Mouse (Mus musculus) midbrain, postnatal 0 days (tissue): ENCODE results near the gene 4930562C15Rik. TPM values are rescaled to one million over a fixed set of nuclear protein-coding genes. Genes with fewer than 3 reads are reported as not detected.
A peak's percentile ranks its signal among the peaks of the same experiment; 100 is the strongest.

Experiments used
- ATAC-seq: fragments of 200-750 bp; cut with Nextera tagmentation; 2 replicates; pipeline ENCODE4 v1.8.0; 2017; ENCODE audit warnings: moderate number of reproducible peaks, mild to moderate bottlenecking, moderate TSS enrichment, moderate library complexity; ENCODE audit not compliant: low FRiP score
- DNase-seq: peaks from one replicate; pipeline ENCODE4 v3.0.0-alpha.2; 2015; ENCODE audit warnings: low spot score
- H3K27ac ChIP-seq: fragments of 300-500 bp; sonication (generic); 2 replicates; pipeline ENCODE4 v1.5.1; 2014; ENCODE audit warnings: low read depth, mild to moderate bottlenecking, low read length, mixed read lengths
- H3K27me3 ChIP-seq: fragments of 300-500 bp; sonication (generic); 2 replicates; pipeline ENCODE4 v1.6.1; 2014; ENCODE audit warnings: low read length, control low read depth, mixed read lengths; ENCODE audit not compliant: insufficient read depth
- H3K36me3 ChIP-seq: fragments of 300-500 bp; sonication (generic); 2 replicates; pipeline ENCODE4 v1.6.1; 2014; ENCODE audit warnings: low read length, control low read depth, mixed read lengths; ENCODE audit not compliant: insufficient read depth
- H3K4me1 ChIP-seq: fragments of 300-500 bp; sonication (generic); 2 replicates; pipeline ENCODE4 v1.6.1; 2014; ENCODE audit warnings: mild to moderate bottlenecking, control low read depth, antibody characterized with exemption, low read length, mixed read lengths; ENCODE audit not compliant: insufficient read depth
- H3K4me2 ChIP-seq: fragments of 300-500 bp; sonication (generic); 2 replicates; pipeline ENCODE4 v1.6.1; 2014; ENCODE audit warnings: low read depth, mild to moderate bottlenecking, low read length, mixed read lengths; ENCODE audit not compliant: poor library complexity, severe bottlenecking
- H3K4me3 ChIP-seq: fragments of 300-500 bp; sonication (generic); 2 replicates; pipeline ENCODE4 v1.5.1; 2014; ENCODE audit warnings: low read depth, mild to moderate bottlenecking, low read length, moderate library complexity
- H3K9ac ChIP-seq: fragments of 300-500 bp; sonication (generic); replicated peaks from 2 replicates; pipeline ENCODE4 v1.6.1; 2014; ENCODE audit warnings: mild to moderate bottlenecking, low read length, moderate library complexity, mixed read lengths; ENCODE audit not compliant: poor library complexity, severe bottlenecking
- H3K9me3 ChIP-seq: fragments of 300-500 bp; sonication (generic); 2 replicates; pipeline ENCODE4 v1.6.1; 2016; ENCODE audit warnings: low read length, control low read depth
- CTCF ChIP-seq: IDR thresholded peaks from 2 replicates; pipeline ENCODE4 v1.5.1; 2016; ENCODE audit warnings: antibody characterized with exemption, mild to moderate bottlenecking
- WGBS: fragments of 180-500 bp; shearing (Covaris S2); extraction: QIAGEN DNeasy Blood & Tissue Kit; methylation state at CpG from one replicate; pipeline ENCODE4 v1.1.7; 2014; 5-methylcytosine and 5-hydroxymethylcytosine counted together
- polyA plus RNA-seq: library from polyadenylated mRNA; unstranded; fragments of >200 nt; fragmentation: Nextera tagmentation; extraction: Ambion mirVana; gene quantifications from 2 replicates; pipeline ENCODE4 v1.2.1, GENCODE M21; 2015
- total RNA-seq: library from RNA; depleted of rRNA; stranded (reverse); fragments of >200 nt; gene quantifications from 2 replicates; pipeline ENCODE4 v1.2.3, GENCODE M21; 2014

The 4930562C15Rik gene
- total and polyA plus RNA-seq, 2 experiments from 2014 or later: 0.47 TPM; not detected in 1

- peaks cover 20% of the 10 kb centered on the region for H3K4me1 ChIP-seq
- no peaks in the 10 kb centered on the region for H3K27me3 ChIP-seq
- H3K9ac ChIP-seq: no peak overlapping the region; the same call in 1 of the 2 replicates
- H3K4me2 ChIP-seq: no peak overlapping the region; the same call in 1 of the 2 replicates
- 86% methylated on average over 4 of the region's 4 CpGs for WGBS
- no peak overlapping the region for H3K4me3 ChIP-seq
- H3K36me3 ChIP-seq: peaks cover 3% of the 10 kb centered on the region; the same call in 1 of the 2 replicates
- H3K9me3 ChIP-seq: no peaks in the 10 kb centered on the region
- no peak for TF ChIP-seq CTCF
- no peak overlapping the region for H3K27ac ChIP-seq
- no peak for ATAC-seq
- no peak for DNase-seq
Measured at GRCm38 (mm10) chr16:4877195-4877594, 42.0 kb downstream of the 4930562C15Rik start.

GRCm38 (mm10) chr16:4877701-4878100 is 42.5 kb downstream of the 4930562C15Rik start:
- Histone ChIP-seq H3K27ac (peak overlapping the region; percentile 98), H3K4me1 (peaks cover 20% of the 10 kb centered on the region)
- no peak for ATAC-seq

GRCm38 (mm10) chr16:4878192-4878885 is 43.1 kb downstream of the 4930562C15Rik start:
- Histone ChIP-seq H3K36me3 (peaks cover 3% of the 10 kb centered on the region; the same call in 1 of the 2 replicates), H3K4me2 (peak overlapping the region; percentile 72), H3K27me3 (no peaks in the 10 kb centered on the region), H3K9ac (peak overlapping the region; percentile 89), H3K9me3 (no peaks in the 10 kb centered on the region), H3K4me3 (peak overlapping the region; percentile 78), H3K4me1 (peaks cover 20% of the 10 kb centered on the region), H3K27ac (peak overlapping the region; percentile 98)
- TF ChIP-seq CTCF: no peak
- WGBS: 35% methylated on average over 5 of the region's 5 CpGs
- DNase-seq (no peak), ATAC-seq (no peak)

More at GRCm38 (mm10) chr16:4877701-4878100, 42.5 kb downstream of the 4930562C15Rik start:
- Histone ChIP-seq H3K27me3 (no peaks in the 10 kb centered on the region), H3K4me3 (peak overlapping the region; percentile 78), H3K9ac (peak overlapping the region; percentile 89), H3K9me3 (no peaks in the 10 kb centered on the region), H3K36me3 (peaks cover 3% of the 10 kb centered on the region; the same call in 1 of the 2 replicates), H3K4me2 (peak overlapping the region; percentile 72)
- TF ChIP-seq CTCF: no peak
- WGBS: 75% methylated on average over 3 of the region's 3 CpGs
- DNase-seq: no peak

- Histone ChIP-seq H3K9me3 (no peaks in the 10 kb centered on the region), H3K36me3 (peaks cover 3% of the 10 kb centered on the region; the same call in 1 of the 2 replicates), H3K27me3 (no peaks in the 10 kb centered on the region), H3K4me1 (peaks cover 20% of the 10 kb centered on the region), H3K4me2 (peak overlapping the region; percentile 72), H3K27ac (peak overlapping the region; percentile 98), H3K9ac (peak overlapping the region; percentile 89), H3K4me3 (peak overlapping the region; percentile 78)
- ATAC-seq (peak; percentile 50), DNase-seq (peak; percentile 65)
- TF ChIP-seq CTCF: no peak
- under 1% methylated on average over 53 of the region's 54 CpGs for WGBS
Measured at GRCm38 (mm10) chr16:4879101-4879707, 44.0 kb downstream of the 4930562C15Rik start.

- H3K36me3 ChIP-seq: peaks cover 3% of the 10 kb centered on the region; the same call in 1 of the 2 replicates
- H3K9ac ChIP-seq: peak overlapping the region; percentile 89
- peak overlapping the region; percentile 98 for H3K27ac ChIP-seq
- under 1% methylated on average over 39 of the region's 40 CpGs for WGBS
- H3K27me3 ChIP-seq: no peaks in the 10 kb centered on the region
- TF ChIP-seq CTCF: peak; percentile 54
- H3K4me3 ChIP-seq: peak overlapping the region; percentile 78
- ATAC-seq (peak; percentile 73), DNase-seq (peak; percentile 88)
- H3K9me3 ChIP-seq: no peaks in the 10 kb centered on the region
- peak overlapping the region; percentile 72 for H3K4me2 ChIP-seq
- peaks cover 20% of the 10 kb centered on the region for H3K4me1 ChIP-seq
Measured at GRCm38 (mm10) chr16:4879708-4880124, 44.5 kb downstream of the 4930562C15Rik start.
